Mouse (Mus musculus): Measurements from ENCODE around the gene Olfr434. TPM values are rescaled to one million over a fixed set of nuclear protein-coding genes. Genes with fewer than 3 reads are reported as not detected.
"Not testable (repeated sequence)": the region's sequence is repeated elsewhere in the genome, so short reads cannot be mapped to it uniquely, and the experiment has no call there.

The Olfr434 gene
- total RNA-seq (2021), result not detected
- long read RNA-seq, experiment 1, result 0 reads
- long read RNA-seq, experiment 2, result 0 reads

DNA sequence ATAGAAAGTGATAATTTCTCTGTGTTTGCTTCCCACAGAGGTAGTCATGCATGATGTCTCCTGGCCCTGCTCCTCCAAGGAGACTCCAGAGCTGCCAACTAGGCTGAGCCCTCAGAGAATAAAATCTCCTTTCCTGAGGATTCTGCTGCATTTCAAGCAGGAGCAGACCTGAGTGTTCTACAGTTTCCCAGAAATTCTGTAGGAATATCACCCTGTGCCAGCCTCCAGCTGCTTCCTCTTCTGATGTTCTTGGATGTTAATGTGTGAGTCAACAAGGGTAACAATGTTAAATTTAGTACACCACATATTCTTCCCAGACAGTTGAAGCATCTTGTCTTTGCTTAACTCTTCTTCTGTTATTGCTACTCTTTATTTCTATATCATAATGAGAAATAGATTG, at the start of gene Olfr434:
Gene Olfr434 (plus strand): TSS at position 149 of the 400 bp plus-strand sequence.
- H3K4me3 ChIP-seq, H3K27ac ChIP-seq: not testable (repeated sequence)
- peak in 1 of 2 experiments; percentile 5 for DNase-seq (ENCODE audit: low spot score in 2 of 2)

DNA sequence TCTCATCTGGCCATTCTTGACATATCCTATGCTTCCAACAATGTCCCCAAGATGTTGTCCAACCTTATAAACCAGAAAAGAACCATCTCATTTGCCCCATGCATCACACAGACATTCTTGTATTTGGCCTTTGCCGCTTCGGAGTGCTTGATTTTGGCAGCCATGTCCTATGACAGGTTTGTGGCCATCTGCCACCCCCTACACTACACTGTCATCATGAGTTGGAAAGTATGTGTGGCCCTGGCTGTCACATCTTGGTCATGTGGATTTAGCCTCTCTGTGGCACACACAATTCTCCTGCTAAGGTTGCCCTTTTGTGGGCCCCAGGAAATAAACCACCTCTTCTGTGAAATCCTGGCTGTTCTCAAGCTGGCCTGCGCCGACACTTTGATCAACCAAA, 45.6 kb upstream of the Olfr434 start:
- TF ChIP-seq CTCF (conservative IDR thresholded peaks at IDR 0.05), result no peak
- Histone ChIP-seq H3K4me3 (no peak overlapping the region), H3K27ac (no peak overlapping the region)
- DNase-seq (ENCODE audit: low spot score in 2 of 2), result no peak

DNA sequence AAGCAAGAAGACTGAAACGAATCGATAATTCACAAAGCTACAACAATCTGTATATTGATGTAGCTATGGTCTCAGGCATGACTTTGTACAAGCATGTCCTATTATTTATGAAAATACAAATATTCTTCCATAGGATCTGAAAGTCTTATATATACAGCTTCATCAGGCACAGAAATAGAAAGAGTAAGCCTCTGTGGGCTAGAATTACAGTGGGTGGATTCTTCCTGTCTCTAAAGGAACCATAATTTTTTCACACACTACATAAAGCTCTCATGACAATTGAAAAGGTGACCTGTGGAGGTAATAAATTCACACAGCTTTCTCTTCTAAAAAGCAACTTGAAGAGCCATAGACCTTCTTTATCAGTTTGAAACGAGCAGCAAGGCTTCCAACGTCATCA, 41.0 kb upstream of the Olfr434 start, which contains the start of gene Olfr13:
Gene Olfr13 (plus strand): TSS at position 301 of the 400 bp plus-strand sequence.
- Histone ChIP-seq H3K4me3 (no peak within 1 kb of the TSS), H3K27ac (no peak within 1 kb of the TSS)
- DNase-seq (ENCODE audit: low spot score in 2 of 2), result no peak
- TF ChIP-seq CTCF (conservative IDR thresholded peaks at IDR 0.05), result no peak

DNA sequence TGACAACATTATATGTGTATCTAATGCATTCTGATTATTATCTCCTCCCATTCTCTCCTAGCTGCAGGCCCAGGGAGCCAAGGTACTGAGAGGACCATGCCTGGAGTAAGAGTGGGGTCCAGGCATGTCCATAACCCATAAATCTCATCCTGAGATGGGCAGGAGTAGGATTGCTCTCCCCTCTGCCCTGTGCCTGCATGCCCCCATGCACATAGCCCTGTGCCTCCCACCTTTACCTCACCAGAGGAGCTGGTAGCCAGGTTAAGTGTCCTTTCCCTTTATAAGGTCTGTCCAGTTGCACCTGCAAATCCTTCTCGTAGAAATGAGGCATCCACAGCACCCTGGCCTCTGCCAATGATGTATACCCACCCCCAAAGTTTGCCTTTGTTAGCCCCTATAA, 34.7 kb upstream of the Olfr434 start:
- TF ChIP-seq CTCF (conservative IDR thresholded peaks at IDR 0.05), result no peak
- Histone ChIP-seq H3K4me3 (no peak overlapping the region), H3K27ac (peak overlapping the region; percentile 64; the same call in 1 of the 2 replicates)
- DNase-seq (ENCODE audit: low spot score in 2 of 2), result no peak

DNA sequence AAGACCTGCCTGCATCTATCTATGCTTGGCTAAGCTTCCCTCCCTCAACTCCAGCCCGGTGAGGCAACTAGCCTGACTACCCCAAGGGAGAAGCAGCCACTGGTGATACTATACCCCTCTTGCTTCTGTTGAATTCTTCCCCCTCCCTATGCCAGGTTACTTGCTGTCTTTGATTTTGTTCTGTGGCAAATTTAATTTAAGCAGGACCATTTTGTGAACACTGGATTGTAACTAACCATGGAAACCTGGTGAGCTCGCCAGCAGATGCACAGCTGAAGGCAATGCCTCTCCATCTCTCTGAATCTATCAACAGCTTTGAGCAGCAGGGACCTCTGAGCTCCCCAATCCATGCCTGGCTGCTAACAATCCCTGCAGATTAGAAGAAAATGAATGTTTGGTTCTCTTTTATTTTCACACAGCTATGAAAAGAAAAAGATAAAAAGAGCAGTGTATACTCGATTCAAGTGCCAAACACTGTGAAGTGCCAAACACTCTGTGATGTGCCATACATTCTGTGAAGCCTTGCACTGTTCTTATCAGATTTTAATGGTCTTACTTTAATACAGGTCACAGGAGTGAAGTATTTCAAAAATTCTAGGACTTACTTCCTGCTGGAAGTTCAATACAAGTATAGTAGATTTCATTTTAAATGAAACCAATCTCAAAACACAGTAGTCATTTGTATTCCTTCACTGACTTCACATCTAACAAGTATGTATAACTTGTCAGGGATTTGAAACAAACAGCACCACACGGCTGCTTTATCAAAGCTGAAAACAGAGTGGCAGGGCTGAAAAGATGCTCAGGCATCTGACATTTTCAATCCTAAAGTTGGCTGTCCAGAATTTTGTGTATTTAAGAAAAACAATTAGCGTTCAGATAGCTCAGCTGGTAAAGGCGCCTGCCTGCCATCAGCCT, 34.0 kb upstream of the Olfr434 start:
- Histone ChIP-seq H3K4me3 (no peak overlapping the region), H3K27ac (peak overlapping the region; percentile 64)
- DNase-seq (ENCODE audit: low spot score in 2 of 2), result no peak
- no peak for TF ChIP-seq CTCF (conservative IDR thresholded peaks at IDR 0.05)

DNA sequence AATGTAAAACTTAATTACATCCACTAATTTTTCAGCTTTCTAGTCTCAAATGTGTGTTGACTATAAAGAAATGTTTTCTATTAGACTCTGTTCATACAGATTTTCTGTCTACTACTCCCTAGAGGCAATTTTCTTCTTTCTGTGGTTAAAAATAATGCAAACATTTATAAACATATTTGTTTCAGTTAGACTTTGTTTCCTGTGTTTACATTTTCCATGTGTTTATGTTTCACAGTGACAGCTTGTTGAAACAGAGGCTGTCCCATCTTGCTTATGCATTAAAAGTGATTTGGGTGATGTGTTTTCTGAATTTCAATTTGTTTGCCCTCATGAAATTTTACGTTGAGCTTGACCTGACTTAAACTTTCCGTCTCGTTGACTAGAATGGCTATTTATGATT, 21.8 kb upstream of the Olfr434 start:
- no peak for DNase-seq (ENCODE audit: low spot score in 2 of 2)
- TF ChIP-seq CTCF (conservative IDR thresholded peaks at IDR 0.05), result no peak
- H3K4me3 ChIP-seq, result no peak overlapping the region
- no peak overlapping the region for H3K27ac ChIP-seq

DNA sequence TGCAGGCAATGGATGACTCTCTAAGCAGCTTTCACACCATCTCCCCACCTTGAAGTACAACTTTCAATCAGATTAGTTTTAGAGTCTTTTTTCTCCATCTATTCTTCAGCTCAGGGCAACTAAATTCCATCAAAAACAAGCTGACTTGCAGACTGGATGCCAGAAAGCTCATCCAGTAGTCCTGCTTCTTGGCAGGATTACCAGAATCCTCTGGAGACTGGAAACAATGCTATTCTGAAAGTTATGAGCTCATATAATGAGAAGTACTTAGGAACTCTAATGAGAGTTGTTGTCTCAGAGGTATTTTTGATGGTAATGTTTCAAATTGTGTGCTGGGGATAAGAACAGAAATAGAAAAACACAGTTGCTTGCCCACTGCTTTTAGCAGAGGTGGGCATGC, 16.0 kb upstream of the Olfr434 start, which contains the start of gene Olfr435:
Gene Olfr435 (plus strand): TSS at position 366 of the 400 bp plus-strand sequence.
- TF ChIP-seq CTCF (conservative IDR thresholded peaks at IDR 0.05), result no peak
- no peak within 1 kb of the TSS for H3K4me3 ChIP-seq
- no peak within 1 kb of the TSS for H3K27ac ChIP-seq
- no peak for DNase-seq (ENCODE audit: low spot score in 2 of 2)

DNA sequence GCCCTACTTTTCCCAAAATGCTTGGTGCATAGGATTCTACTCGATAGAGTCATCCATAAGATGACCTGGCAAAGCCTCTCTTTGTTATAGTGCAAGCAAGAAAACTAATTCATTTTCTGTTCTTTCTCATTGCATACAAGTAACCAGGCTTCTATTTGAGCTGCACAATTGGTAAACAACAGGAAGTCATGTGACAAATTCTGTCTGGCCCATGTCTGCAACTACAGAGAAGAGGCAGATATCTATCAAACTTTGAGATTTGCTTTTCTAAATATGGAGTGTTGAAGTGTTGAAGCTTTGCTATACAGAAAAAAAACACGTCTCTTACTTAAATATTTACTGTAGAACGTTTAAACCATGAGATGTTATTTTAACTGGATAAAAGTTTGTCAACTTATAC, 14.7 kb upstream of the Olfr434 start:
- TF ChIP-seq CTCF (conservative IDR thresholded peaks at IDR 0.05), result no peak
- no peak overlapping the region for H3K4me3 ChIP-seq
- no peak for DNase-seq (ENCODE audit: low spot score in 2 of 2)

DNA sequence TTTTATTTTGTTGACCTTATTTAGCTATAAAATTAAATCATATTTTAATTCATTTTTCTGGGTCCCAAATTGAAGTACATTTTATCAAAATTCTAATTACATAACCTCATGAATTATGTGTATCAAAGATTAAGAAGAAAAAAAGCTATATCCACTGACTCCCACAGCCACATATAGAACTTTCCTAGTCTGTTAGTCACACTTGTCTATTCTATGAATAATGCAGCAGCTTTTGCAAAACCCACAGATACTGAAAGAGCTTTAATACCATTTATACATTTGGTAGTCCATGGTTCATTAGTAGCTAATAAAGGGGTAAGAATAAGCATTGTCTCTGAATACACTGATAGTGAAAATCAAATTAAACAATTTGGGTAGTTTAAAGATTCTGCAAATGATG, 10.0 kb upstream of the Olfr434 start:
- H3K4me3 ChIP-seq, result no peak overlapping the region
- no peak overlapping the region for H3K27ac ChIP-seq
- no peak for TF ChIP-seq CTCF (conservative IDR thresholded peaks at IDR 0.05)
- DNase-seq (ENCODE audit: low spot score in 2 of 2), result no peak

More for the DNA sequence above, 14.7 kb upstream of the Olfr434 start:
- H3K27ac ChIP-seq, result no peak overlapping the region

DNA sequence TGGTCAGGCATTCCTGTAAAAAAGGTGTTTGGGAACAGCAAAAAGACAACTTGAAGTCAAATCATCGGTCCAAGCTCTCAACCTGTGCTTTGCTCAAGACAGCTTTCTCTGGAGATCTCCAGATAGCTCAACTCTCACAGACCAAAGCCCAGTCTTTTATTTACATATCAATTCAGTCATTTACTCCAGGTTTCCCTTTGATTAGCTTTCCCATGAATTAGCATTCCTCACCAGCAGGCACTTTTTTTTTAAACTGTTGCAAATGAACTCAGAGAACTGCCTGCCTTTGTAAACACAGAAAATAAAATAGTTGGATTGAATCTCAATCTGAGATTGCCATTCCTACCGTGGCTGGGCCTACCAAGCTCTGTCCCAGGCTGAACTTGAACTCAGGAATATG, 7.5 kb upstream of the Olfr434 start:
- DNase-seq (ENCODE audit: low spot score in 2 of 2), result no peak
- no peak overlapping the region for H3K4me3 ChIP-seq
- no peak overlapping the region for H3K27ac ChIP-seq
- no peak for TF ChIP-seq CTCF (conservative IDR thresholded peaks at IDR 0.05)

DNA sequence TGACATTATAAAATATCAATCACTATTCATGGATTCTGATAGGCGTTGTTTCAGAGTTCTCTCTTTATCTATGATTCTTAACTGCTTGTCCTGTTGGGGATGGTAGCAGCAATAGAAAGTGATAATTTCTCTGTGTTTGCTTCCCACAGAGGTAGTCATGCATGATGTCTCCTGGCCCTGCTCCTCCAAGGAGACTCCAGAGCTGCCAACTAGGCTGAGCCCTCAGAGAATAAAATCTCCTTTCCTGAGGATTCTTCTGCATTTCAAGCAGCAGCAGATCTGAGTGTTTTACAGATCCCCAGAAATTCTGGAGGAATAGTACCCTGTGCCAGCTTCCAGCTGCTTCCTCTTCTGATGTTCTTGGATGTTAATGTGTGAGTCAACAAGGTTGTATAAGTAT, 18.4 kb downstream of the Olfr434 start, which contains the start of gene Olfr47:
Gene Olfr47 (plus strand): TSS at position 275 of the 400 bp plus-strand sequence.
- not testable (repeated sequence) for DNase-seq (ENCODE audit: low spot score in 2 of 2)

DNA sequence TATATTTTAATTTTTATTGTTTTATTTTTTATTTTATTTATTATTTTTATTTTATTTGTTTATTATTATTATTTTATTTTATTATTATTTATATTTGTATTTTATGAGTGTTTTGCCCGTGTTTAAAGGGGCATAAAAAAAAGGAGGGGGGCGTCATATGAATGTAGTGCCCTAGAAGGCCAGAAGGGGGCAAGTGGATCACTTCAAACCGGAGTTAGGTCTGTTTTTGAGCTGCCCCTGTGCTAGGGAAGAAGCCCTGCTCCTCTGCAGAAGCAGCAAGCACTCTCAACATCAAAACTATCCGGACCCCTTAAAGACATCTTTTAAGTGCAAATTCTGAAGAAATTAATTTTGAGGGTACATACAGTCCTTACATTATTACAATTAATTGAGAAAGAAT, 29.2 kb downstream of the Olfr434 start:
- peak; percentile 63 for TF ChIP-seq CTCF (conservative IDR thresholded peaks at IDR 0.05)
- DNase-seq (ENCODE audit: low spot score in 2 of 2), result no peak
- no peak overlapping the region for H3K4me3 ChIP-seq
- H3K27ac ChIP-seq, result no peak overlapping the region

More for the DNA sequence above, 18.4 kb downstream of the Olfr434 start, which contains the start of gene Olfr47:
- not testable (repeated sequence) for H3K4me3 ChIP-seq, H3K27ac ChIP-seq

DNA sequence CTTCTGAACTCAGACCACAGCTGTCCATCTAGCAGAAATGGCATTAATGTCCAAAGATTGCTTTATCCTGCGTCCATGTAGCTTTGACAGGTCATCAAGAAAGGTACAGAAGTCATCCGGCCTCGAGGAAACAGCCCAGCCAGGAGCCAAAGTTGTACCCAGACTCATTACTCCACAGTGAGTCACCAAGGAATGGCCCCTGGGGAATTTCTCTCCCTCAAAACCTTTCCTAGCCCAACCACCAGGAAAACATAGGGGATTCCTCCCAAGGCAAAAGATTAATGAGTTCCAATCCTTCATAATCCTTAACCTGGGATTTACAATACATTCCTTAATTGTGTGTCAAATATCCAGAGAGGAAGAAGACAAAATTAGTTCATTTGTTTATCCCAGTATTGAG, 34.6 kb downstream of the Olfr434 start:
- no peak overlapping the region for H3K4me3 ChIP-seq
- no peak overlapping the region for H3K27ac ChIP-seq
- TF ChIP-seq CTCF (conservative IDR thresholded peaks at IDR 0.05), result no peak
- DNase-seq (ENCODE audit: low spot score in 2 of 2), result no peak

DNA sequence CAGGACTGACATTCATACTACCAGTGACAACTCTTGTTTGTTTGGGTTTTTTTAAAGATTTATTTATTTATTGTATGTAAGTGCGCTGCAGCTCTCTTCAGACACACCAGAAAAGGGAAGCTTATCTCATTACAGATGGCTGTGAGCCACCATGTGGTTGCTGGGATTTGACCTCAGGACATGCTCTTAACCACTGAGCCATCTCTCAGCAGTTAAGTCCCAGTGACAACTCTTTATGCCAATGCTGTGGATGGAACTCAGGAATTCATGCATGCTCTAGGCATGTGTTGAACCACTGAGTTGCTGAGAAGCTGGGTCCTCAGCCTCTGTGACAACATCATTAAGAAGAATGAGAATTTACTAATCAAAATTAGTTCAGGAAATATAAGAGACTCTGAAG, 40.2 kb downstream of the Olfr434 start:
- H3K4me3 ChIP-seq, result no peak overlapping the region
- DNase-seq (ENCODE audit: low spot score in 2 of 2), result no peak
- no peak for TF ChIP-seq CTCF (conservative IDR thresholded peaks at IDR 0.05)
- no peak overlapping the region for H3K27ac ChIP-seq
